Mouse (Mus musculus) ES-CJ7 (cell line): ENCODE measurements at regions not wholly inside any gene's neighbourhood (a gene's known extent, or its start where the extent isn't known, plus 50 kb on each side); places are given as distances from the start of the nearest gene placed in this dataset.

Experiments
- DNase-seq: peaks from one replicate; pipeline ENCODE4 v3.0.0; 2011; ENCODE audit warnings: low read depth, low spot score

DNA sequence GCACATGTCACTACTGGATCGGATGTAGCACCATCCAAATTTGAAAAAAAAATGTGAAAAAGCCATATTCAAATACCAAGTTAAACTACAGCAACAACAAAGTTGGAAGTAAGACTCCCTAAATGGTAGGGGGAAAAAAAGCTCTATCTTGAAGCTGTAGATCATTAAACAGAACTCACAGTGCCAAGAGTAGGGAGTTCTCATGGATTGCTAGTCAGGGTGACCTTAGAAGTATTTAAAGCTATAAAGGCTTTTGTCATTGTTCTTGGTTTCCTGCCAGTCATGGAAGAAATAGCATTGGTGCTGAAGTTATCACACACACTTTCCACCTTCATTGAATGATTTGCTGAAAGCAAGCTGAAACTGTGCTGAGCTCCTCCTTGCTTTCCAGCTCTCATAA lies 1122.1 kb downstream of the Adgrl3 start:
- DNase-seq, result no peak
